Mouse (Mus musculus) ES-Bruce4 (cell line): ENCODE measurements around the gene Atp11a. TPM values are rescaled to one million over a fixed set of nuclear protein-coding genes. Genes with fewer than 3 reads are reported as not detected.

Experiments
- H3K27ac ChIP-seq: 2 replicates; pipeline ENCODE4 v1.5.1; 2012; ENCODE audit warnings: low read length, inconsistent platforms; ENCODE audit not compliant: insufficient read depth
- H3K27me3 ChIP-seq: 2 replicates; pipeline ENCODE4 v1.6.1; 2012; ENCODE audit warnings: mild to moderate bottlenecking, low read length, inconsistent platforms; ENCODE audit not compliant: control insufficient read depth, poor library complexity, insufficient read depth, severe bottlenecking
- H3K36me3 ChIP-seq: 2 replicates; pipeline ENCODE4 v1.6.1; 2012; ENCODE audit warnings: inconsistent platforms, mild to moderate bottlenecking, low read length, moderate library complexity; ENCODE audit not compliant: control insufficient read depth, poor library complexity, insufficient read depth, severe bottlenecking
- H3K4me1 ChIP-seq: one replicate; pipeline ENCODE4 v1.8.1; 2011; ENCODE audit warnings: low read length; ENCODE audit not compliant: control insufficient read depth, insufficient read depth
- H3K4me3 ChIP-seq: 2 replicates; pipeline ENCODE4 v1.5.1; 2011; ENCODE audit warnings: low read depth, mild to moderate bottlenecking, low read length
- H3K9ac ChIP-seq: 2 replicates; pipeline ENCODE4 v1.6.1; 2012; ENCODE audit warnings: low read depth, mild to moderate bottlenecking, inconsistent platforms; ENCODE audit not compliant: poor library complexity, severe bottlenecking
- H3K9me3 ChIP-seq: replicated peaks from 2 replicates; pipeline ENCODE4 v1.6.1; 2012; ENCODE audit warnings: mild to moderate bottlenecking, low read length, inconsistent platforms; ENCODE audit not compliant: control insufficient read depth, poor library complexity, insufficient read depth, severe bottlenecking
- CTCF ChIP-seq: IDR thresholded peaks from one replicate; pipeline ENCODE4 v1.8.1; 2011; ENCODE audit warnings: low read depth, low read length
- EP300 ChIP-seq: IDR thresholded peaks from 2 replicates; pipeline ENCODE4 v1.6.1; 2011; ENCODE audit warnings: low read depth, low read length; ENCODE audit not compliant: insufficient read depth
- POLR2A ChIP-seq: IDR thresholded peaks from one replicate; pipeline ENCODE4 v1.8.1; 2011; ENCODE audit warnings: low read length; ENCODE audit not compliant: insufficient read depth
- polyA plus RNA-seq: library from polyadenylated mRNA; stranded (reverse); fragments of >200 nt; gene quantifications from 2 replicates; pipeline ENCODE4 v1.2.4, GENCODE M21; 2011; ENCODE audit warnings: low read depth; ENCODE audit not compliant: missing spikeins, insufficient read depth, insufficient read length

The Atp11a gene
- polyA plus RNA-seq, 1 experiment: 58.5 TPM

DNA sequence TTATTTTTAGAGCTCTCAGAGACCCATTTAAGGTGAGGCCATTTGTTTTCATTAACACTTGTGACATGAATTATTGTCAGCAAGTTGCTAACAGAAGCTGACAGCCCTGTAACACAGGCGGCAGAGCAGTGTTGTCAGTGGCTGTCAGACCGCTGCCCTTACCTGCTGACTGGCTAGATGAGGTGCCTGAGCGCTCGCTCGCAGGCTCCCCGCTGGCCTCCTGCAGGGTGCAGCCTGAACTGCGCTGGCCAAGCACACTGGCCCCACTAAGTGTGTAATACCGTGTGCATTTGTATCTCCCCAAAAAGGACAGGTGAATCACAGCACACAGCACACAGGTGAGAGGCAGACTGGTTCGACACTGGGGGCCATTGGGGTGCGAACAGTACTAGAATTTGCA lies 67.7 kb downstream of the Atp11a start:
- TF ChIP-seq CTCF (no peak), EP300 (no peak), POLR2A (no peak)
- no peak overlapping the region for H3K4me3 ChIP-seq
- no peak overlapping the region for H3K27ac ChIP-seq
- H3K9ac ChIP-seq: no peak overlapping the region
- H3K4me1 ChIP-seq: no peaks in the 10 kb centered on the region
- no peaks in the 10 kb centered on the region for H3K9me3 ChIP-seq
- H3K27me3 ChIP-seq: no peaks in the 10 kb centered on the region
- peaks cover 6% of the 10 kb centered on the region; the same call in 1 of the 2 replicates for H3K36me3 ChIP-seq

DNA sequence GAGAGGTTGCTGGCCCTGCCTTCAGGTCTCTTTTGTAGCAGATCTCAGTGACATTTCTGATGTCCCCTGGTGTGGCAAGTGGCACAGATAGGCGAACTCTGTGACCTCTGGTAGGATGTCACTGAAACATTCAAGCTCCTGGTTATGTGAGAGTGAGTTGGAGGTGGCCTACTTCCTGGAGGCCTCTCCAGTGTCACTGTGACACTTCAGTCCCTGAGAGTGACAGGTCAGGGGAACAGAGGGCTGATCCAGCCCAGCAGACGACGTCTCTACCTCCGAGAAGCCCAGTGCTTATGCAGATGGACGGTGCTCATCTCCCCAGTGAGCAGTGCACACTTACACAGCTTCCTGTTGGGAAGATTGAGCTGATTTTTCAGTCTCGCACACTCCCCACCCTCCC lies 68.4 kb downstream of the Atp11a start:
- H3K4me3 ChIP-seq: no peak overlapping the region
- no peaks in the 10 kb centered on the region for H3K9me3 ChIP-seq
- TF ChIP-seq CTCF (no peak), POLR2A (no peak), EP300 (no peak)
- no peaks in the 10 kb centered on the region for H3K27me3 ChIP-seq
- H3K36me3 ChIP-seq: peaks cover 6% of the 10 kb centered on the region; the same call in 1 of the 2 replicates
- H3K4me1 ChIP-seq: no peaks in the 10 kb centered on the region
- H3K27ac ChIP-seq: no peak overlapping the region
- H3K9ac ChIP-seq: no peak overlapping the region

DNA sequence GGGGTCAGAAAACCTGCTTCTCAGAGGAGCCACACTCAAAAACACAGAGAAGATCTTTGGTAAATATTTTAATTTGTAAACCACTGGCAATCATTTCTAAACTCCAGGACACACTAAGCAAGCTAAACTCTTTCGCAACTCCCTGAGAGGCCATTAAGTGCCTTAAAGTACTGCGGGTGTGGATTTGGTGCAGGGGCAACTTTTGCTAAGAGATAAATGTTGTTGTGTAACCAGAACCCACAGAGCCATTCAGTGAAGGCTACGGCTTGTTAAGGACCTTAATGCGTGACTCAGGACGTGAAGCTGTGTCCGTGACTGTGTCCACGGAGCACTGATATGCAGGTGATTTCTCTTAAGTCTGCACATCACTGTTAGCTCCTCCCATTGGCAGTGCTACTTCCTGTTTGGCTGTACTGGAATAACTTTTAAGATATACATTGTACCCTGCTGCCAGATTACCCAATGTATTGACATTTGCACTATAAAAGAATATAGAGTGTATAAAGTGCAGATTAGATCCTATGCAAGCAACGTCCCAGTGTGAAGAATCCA lies 68.9 kb downstream of the Atp11a start:
- no peak overlapping the region for H3K27ac ChIP-seq
- no peak overlapping the region for H3K4me3 ChIP-seq
- no peaks in the 10 kb centered on the region for H3K9me3 ChIP-seq
- no peak for TF ChIP-seq CTCF
- no peak for TF ChIP-seq POLR2A
- no peak for TF ChIP-seq EP300
- peaks cover 6% of the 10 kb centered on the region; the same call in 1 of the 2 replicates for H3K36me3 ChIP-seq
- no peak overlapping the region for H3K9ac ChIP-seq
- H3K4me1 ChIP-seq: no peaks in the 10 kb centered on the region
- H3K27me3 ChIP-seq: no peaks in the 10 kb centered on the region

DNA sequence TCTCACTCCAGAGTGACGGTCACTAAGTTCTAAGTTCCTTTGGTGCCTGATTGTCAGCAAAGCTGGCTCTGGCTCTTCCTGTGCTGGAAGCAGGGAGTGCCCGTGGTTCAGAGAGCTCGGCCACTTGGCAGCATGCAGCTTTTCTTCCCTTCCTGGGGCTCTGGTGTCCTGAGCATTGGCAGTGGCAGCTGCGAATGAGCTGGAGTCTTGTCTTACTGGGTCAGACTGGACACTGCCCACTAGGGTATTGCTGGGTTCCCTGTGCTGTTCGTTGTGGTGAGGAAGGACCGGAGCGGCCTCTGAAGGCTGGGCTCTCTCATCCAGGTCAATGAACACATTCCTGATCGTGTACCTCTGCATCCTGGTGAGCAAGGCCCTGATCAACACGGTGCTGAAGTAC lies 70.3 kb downstream of the Atp11a start:
- no peaks in the 10 kb centered on the region for H3K9me3 ChIP-seq
- no peak overlapping the region for H3K4me3 ChIP-seq
- no peak for TF ChIP-seq EP300
- TF ChIP-seq POLR2A: no peak
- TF ChIP-seq CTCF: no peak
- no peak overlapping the region for H3K9ac ChIP-seq
- no peaks in the 10 kb centered on the region for H3K27me3 ChIP-seq
- H3K4me1 ChIP-seq: no peaks in the 10 kb centered on the region
- H3K36me3 ChIP-seq: peaks cover 6% of the 10 kb centered on the region; the same call in 1 of the 2 replicates
- no peak overlapping the region for H3K27ac ChIP-seq

DNA sequence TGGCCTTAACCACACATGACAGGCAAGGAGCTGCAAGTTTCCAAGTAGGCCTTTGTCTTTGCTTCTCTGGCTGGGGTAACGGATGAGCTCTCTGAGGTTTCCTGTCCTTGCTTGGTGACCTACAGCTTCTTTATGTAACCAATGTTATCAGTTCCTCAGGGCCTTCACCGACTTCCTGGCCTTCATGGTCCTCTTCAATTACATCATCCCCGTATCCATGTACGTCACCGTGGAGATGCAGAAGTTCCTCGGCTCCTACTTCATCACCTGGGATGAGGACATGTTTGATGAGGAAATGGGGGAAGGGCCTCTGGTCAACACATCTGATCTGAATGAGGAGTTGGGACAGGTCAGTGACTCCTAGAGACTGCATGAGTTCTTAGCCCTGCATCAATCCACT lies 71.5 kb downstream of the Atp11a start:
- no peaks in the 10 kb centered on the region for H3K4me1 ChIP-seq

DNA sequence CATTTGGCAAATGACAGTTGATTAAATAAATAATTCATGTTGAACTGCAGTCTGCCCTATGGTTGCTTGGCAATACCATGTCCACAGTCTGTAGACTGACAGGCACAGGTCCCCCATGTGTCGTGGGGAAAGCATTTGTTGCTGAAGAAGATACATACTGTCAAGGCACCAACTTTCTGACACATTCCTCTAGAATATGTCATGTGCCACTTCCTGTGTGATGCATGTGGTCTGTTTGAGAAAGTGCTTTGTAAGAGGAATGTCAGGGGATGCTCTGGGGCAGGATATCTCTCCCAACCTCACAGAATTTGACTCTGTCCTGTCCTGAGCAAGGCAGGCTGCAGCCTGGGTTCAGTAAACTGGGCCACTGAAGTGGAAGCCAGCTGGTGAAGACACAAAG lies 72.6 kb downstream of the Atp11a start:
- H3K36me3 ChIP-seq: peaks cover 6% of the 10 kb centered on the region; the same call in 1 of the 2 replicates

More for the DNA sequence above, 71.5 kb downstream of the Atp11a start:
- no peaks in the 10 kb centered on the region for H3K27me3 ChIP-seq
- H3K9ac ChIP-seq: no peak overlapping the region
- no peak for TF ChIP-seq POLR2A
- TF ChIP-seq EP300: no peak
- TF ChIP-seq CTCF: no peak
- H3K9me3 ChIP-seq: no peaks in the 10 kb centered on the region
- H3K36me3 ChIP-seq: peaks cover 6% of the 10 kb centered on the region; the same call in 1 of the 2 replicates
- no peak overlapping the region for H3K4me3 ChIP-seq
- H3K27ac ChIP-seq: no peak overlapping the region

More for the DNA sequence above, 72.6 kb downstream of the Atp11a start:
- no peak overlapping the region for H3K9ac ChIP-seq
- H3K27ac ChIP-seq: no peak overlapping the region
- H3K9me3 ChIP-seq: no peaks in the 10 kb centered on the region
- no peaks in the 10 kb centered on the region for H3K27me3 ChIP-seq
- TF ChIP-seq POLR2A: no peak
- TF ChIP-seq CTCF: no peak
- TF ChIP-seq EP300: no peak
- H3K4me3 ChIP-seq: no peak overlapping the region
- H3K4me1 ChIP-seq: no peaks in the 10 kb centered on the region
